Mouse (Mus musculus) left cerebral cortex, adult 9 months (tissue): ENCODE measurements at regions not wholly inside any gene's neighbourhood (a gene's known extent, or its start where the extent isn't known, plus 50 kb on each side); places are given as distances from the start of the nearest gene placed in this dataset.
A peak's percentile ranks its signal among the peaks of the same experiment; 100 is the strongest.

Experiments used
- DNase-seq, 2 experiments: peaks; one replicate each; pipeline ENCODE4 v3.0.0; 2022; ENCODE audit warnings: low spot score in 2 of 2

GRCm38 (mm10) chr15:67048621-67049020 is 547.9 kb upstream of the Lrrc6 start:
- no peak for DNase-seq

DNA sequence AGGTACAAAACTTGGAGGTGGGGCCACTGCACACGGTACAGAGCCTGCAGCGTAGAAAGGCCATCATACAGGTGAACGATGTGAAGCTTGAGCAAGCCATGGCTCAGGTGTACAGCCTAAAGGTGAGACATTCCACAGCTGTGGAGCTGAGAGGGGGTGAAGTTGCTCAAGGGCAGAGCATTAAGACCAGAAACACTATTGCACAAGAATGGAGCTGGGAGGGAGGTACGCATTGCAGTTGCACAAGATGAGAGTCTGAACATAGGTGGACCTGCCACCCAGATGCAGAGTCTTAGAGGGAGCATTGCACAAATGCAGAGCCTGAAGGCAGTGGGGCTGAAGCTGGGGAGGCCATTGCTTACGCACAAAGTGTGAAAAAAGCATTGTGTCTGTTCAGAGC is 547.4 kb upstream of the Lrrc6 start:
- no peak for DNase-seq

GRCm38 (mm10) chr15:67045920-67046804 is 545.5 kb upstream of the Lrrc6 start:
- DNase-seq = no peak

DNA sequence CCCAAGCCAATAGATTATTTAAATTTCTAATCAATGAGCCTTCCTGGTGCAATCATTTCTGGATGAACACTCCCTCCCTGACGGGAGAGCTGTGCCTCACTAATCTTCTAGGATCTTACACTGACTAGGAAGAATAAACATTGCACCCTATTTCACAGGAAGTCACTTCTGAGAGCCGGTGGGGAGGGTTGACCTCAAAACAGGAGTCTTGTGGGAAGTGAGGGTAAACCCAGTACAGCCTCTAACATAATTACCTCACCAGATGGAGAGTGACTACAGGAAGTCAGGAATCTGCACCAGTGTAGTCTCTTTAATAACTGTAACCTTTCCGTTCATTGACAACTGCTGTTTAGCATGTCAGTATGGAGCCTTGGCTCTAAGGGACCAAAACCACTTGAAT is 544.6 kb upstream of the Lrrc6 start:
- DNase-seq = no peak

DNA sequence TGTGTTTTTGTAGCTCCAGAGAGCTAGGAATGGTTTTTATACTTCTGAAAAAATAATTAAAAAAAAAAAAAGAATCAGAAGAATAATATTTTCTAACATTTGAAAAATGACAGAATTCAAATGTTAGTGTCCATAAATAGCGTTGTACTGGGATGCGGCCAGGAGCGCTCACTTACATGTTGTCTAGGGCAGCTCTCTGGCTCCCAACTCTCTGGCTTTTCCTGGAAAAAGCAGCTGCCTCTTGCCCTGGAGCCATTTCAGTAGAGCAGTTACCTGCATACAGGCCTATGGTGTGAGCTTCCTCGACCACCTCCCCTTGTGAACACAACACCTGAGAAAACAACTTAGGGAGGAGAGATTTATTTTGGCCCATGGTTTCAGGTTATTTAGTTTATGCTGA is 544.1 kb upstream of the Lrrc6 start:
- DNase-seq = no peak

GRCm38 (mm10) chr15:67042131-67042530 is 541.4 kb upstream of the Lrrc6 start:
- no peak for DNase-seq

DNA sequence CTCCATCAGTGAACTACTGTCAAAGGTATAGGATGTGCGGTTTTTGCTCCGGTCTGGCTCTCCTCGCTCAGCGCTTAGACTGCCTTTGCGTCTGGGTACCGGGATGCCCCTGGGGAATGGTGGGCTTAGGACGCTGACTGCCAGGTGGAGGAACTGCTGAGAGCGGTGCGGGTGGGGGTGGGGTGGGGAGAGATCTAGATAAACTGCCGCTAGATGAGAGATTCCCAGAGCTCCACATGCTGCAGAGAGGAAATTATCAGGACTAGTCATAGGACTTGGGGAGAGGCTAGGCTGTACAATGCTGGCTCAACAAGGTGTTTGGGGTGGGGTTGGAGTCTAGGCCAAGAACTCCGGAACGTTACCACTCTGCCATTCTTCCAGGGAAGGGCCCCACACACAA is 539.5 kb upstream of the Lrrc6 start:
- no peak for DNase-seq

DNA sequence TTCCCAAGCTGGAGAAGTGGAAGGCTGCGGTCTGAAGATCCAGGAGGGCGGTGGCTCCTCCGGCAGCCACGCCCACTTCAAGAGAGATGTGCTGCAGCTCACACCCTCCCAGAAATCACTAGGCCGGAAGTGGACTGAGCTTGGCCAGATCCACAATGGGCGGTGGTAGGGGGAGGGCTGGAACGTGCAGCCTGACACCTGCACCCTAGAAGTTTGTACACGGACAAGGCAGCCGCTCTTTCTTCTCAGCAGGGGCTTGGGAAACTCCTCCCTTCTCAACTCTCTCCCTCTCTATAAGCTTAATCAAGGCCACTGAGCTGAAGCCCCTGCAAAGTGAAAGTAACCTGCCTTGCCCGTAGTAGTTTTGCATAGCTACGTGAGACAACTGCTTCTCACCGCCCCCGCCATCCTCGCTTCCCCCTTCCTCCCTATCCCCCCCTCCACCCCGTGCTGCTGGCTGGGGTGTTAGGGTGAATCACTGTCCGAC is 538.8 kb upstream of the Lrrc6 start:
- peak in 1 of 2 experiments; percentile 12 for DNase-seq

DNA sequence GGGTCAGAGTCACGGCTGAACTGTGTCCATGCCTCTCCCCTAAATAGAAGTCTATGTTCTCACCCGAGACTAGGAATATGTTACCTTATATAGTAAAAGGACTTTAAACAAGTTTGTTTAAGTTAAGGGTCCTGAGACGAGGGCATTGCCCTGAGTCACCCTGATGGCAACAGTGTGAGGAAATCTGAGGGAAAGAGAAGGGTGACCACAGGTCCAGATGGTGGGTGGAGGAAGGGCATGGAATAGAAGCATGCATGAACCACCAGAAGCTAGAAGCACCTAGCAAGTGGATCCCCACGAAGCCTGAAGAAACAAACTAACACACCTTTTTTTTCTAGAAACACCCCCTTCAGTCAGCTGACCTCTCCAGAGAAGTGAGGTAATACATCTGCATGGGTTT is 536.9 kb upstream of the Lrrc6 start:
- no peak for DNase-seq

- DNase-seq = no peak
Observed at GRCm38 (mm10) chr15:67036341-67036740, 535.6 kb upstream of the Lrrc6 start.

GRCm38 (mm10) chr15:67033936-67034335 is 533.2 kb upstream of the Lrrc6 start:
- no peak for DNase-seq

DNA sequence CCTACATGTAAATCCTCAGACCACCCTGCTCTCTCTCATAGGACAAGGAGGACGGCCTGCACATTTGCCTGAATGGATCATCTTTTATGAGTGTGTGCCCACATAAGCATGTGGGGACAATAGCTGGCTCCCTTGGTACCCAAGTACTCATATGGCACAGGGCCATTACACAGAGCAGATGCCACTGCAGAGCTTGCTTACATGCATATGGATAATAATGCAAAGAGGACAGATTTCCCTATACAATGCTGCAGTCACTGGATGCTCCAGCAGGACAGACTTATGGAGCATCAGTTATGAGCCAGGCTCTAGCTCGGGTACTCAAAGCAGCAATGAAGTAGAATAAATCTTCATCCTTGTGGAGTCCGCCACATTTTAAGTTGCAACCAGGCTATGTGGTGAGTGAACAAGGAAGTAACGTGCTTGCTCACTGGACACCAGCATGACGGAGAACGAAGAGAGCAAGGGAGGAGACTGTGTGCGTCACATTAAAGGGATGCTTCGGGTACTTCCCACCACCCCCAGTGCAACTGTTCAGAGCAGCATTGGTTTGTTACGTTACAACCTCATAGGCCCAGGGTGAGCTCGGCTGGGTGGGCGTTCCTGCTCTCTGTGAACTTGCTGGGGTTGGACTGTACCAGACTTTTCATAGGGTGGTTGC is 531.3 kb upstream of the Lrrc6 start:
- DNase-seq = peak in 1 of 2 experiments; percentile 6

GRCm38 (mm10) chr15:67030975-67031374 is 530.3 kb upstream of the Lrrc6 start:
- DNase-seq = no peak

GRCm38 (mm10) chr15:67028161-67028560 is 527.5 kb upstream of the Lrrc6 start:
- DNase-seq = no peak

- DNase-seq = no peak
Observed at GRCm38 (mm10) chr15:67027751-67028150, 527.0 kb upstream of the Lrrc6 start.

DNA sequence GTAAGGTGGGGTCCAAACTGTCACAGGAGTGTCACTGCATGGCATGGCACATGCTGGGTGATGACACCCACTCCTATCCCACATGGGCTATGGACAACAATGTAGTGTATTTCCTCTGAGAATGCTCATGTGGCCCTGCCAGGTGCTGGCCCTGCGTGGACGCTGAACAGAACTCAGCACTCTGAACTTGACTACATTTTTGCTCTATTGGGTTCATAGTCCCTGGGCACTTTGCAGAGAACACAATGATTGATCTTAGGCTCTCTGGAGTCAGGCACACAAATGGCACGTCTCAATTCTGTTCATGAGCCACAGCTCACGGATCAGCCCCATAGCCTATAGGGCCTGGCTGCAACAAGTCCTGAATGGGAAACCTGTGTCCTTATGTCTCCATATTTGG is 525.0 kb upstream of the Lrrc6 start:
- no peak for DNase-seq

DNA sequence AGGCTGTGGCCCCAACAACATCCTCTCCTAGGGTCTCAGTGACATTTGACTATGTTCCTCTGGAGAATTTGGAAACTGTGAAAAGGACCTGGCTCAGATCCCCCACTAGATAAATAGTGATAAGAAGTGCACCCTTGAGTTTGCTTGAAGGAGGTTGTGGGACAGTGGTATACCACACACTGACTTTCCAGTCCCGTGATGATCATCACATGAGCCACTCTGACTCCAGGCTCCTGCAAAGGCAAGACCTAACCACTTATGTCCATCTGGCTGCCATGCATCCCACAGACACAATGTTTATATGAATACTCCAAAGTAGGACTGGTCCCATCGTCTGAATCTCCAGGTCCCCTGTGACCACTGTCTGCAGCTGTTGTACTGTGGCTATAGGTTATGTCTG is 523.7 kb upstream of the Lrrc6 start:
- no peak for DNase-seq

- no peak for DNase-seq
Observed at GRCm38 (mm10) chr15:67023081-67023480, 522.4 kb upstream of the Lrrc6 start.

GRCm38 (mm10) chr15:67021391-67021790 is 520.7 kb upstream of the Lrrc6 start:
- DNase-seq = no peak

DNA sequence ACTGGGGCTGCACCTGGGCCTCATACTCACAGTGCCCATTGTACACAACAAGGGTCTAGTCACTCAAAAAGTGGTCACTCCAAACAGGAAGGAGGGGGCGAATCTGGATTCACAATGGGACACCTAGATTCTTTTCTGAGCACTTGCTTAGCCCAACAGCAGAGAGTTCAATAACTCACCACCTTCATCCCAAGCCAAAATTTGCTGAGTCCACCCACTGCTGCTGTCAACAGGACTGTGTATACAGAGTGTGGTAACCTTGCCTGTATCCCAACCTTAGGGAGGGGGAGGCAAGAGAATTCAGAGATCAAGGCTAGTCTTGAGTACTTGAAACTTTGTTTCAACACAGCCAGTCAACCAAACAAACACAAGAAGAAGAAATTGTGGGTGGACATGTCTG is 519.2 kb upstream of the Lrrc6 start:
- DNase-seq = no peak

DNA sequence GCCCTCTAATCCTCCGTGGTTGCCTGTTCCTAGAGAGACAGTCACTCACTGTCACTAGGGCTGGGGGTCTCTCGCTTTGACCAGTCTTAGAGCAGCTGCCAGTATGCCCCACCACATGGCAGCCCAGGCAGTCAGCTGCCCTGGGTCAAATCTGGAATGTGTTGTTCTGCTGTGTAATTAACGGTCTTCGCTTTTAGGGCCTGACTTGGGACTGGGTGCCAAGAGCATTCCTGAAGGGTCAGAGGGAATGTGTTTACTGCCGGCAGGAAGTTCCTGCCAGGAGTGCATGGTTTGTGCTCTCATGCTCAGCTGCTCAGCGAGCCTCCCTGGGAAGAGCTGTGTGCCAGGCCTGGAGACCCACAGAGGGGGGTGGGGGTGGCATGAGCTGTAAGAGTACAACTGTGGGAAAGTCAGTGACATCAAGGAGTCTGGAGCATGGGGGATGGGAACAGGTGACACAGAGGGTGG is 518.5 kb upstream of the Lrrc6 start:
- DNase-seq = no peak
